In genomic region chr19:32507526-32507925, GRCm38 (mm10) we compare ENCODE assay signal across 18 mouse cellular contexts. TPM values are rescaled to one million over a fixed set of nuclear protein-coding genes. Genes with fewer than 3 reads are reported as not detected.
A peak's percentile ranks its signal among the peaks of the same experiment; 100 is the strongest.
DNase-seq lines count a peak whose midpoint lies in the region; ATAC-seq and TF ChIP-seq lines count a peak whose summit lies in the region.
"Had no signal": no experiment of that assay in that cellular context is flagged by ENCODE, and none has a peak within 500 bp of the region (broad histone marks: within the 10 kb centered on the region; RNA-seq: fewer than 3 reads in every experiment).

No protein-coding gene starts in this region.

- no peaks in the 10 kb centered on the region for H3K27me3 ChIP-seq in liver, postnatal 0 days (ENCODE audit: insufficient read depth, low read length)
- H3K27me3 ChIP-seq in cerebellum, adult 2 months (ENCODE audit: control insufficient read depth, insufficient read depth, low read length), result no peaks in the 10 kb centered on the region
- H3K27me3 ChIP-seq: hindbrain, embryonic 15.5 days had no signal

- WGBS in liver, postnatal 0 days (ENCODE audit: insufficient replicate concordance), result 83% methylated on average over 9 of the region's 9 CpGs
- 82% methylated on average over 9 of the region's 9 CpGs for WGBS in cerebellum, adult 2 months

- no peak for TF ChIP-seq POLR2A in cerebellum, adult 2 months (IDR thresholded peaks at IDR 0.05; ENCODE audit: borderline replicate concordance, insufficient read depth, low read length)

- peaks cover 40% of the 10 kb centered on the region for H3K36me3 ChIP-seq in liver, postnatal 0 days (replicated peaks; ENCODE audit: insufficient read depth, low read length)
- H3K36me3 ChIP-seq in ES-E14 (ENCODE audit: control insufficient read depth, insufficient read depth, low read length, poor library complexity, severe bottlenecking), result peaks cover 10% of the 10 kb centered on the region

- TF ChIP-seq CTCF in liver, postnatal 0 days (IDR thresholded peaks at IDR 0.05; ENCODE audit: low read depth), result no peak
- TF ChIP-seq CTCF in cerebellum, adult 2 months (IDR thresholded peaks at IDR 0.05; ENCODE audit: borderline replicate concordance, insufficient read depth, low read depth, low read length), result no peak

- H3K9me3 ChIP-seq in liver, postnatal 0 days (ENCODE audit: low read length), result 0 out of 2 replicates have a peak, but pooled peaks cover 3% of the 10 kb centered on the region
- H3K9me3 ChIP-seq in ES-E14 (ENCODE audit: control insufficient read depth, insufficient read depth, low read depth, low read length), result no peaks in the 10 kb centered on the region
- H3K9me3 ChIP-seq: hindbrain, embryonic 15.5 days had no signal

- no peak overlapping the region for H3K4me2 ChIP-seq in liver, postnatal 0 days (ENCODE audit: low read depth, low read length)
- H3K4me2 ChIP-seq: hindbrain, embryonic 15.5 days had no signal

- no peak overlapping the region; the same call in 1 of the 2 replicates for H3K27ac ChIP-seq in liver, postnatal 0 days (ENCODE audit: low read depth)
- H3K27ac ChIP-seq in ES-E14 (ENCODE audit: insufficient read depth, low read depth, low read length, poor library complexity, severe bottlenecking), result no peak overlapping the region
- no peak overlapping the region for H3K27ac ChIP-seq in cerebellum, adult 2 months (ENCODE audit: insufficient read depth, low read length)
- H3K27ac ChIP-seq: embryonic facial prominence, embryonic 10.5 days; hindbrain, embryonic 15.5 days; kidney, postnatal 0 days had no signal

- DNase-seq in liver, result peak; percentile 15
- DNase-seq in liver, postnatal 0 days, result no peak
- no peak for DNase-seq in ES-E14 (ENCODE audit: low read depth, low spot score)
- peak; percentile 56 for DNase-seq in adrenal gland, postnatal 10 days
- DNase-seq in lung, postnatal 25 days (ENCODE audit: low spot score), result peak; percentile 19
- no peak for DNase-seq in cerebellum, adult 2 months
- DNase-seq in testis, postnatal 14 days (ENCODE audit: low spot score), result no peak
- DNase-seq in heart, postnatal 4 days, result no peak
- DNase-seq: cerebellum, adult 11-12 months; gastrocnemius, postnatal 10 days; heart, adult 18-20 months; heart, postnatal 36 days; right cerebral cortex, postnatal 4 days; thymus, postnatal 36 days had no signal

- no peak overlapping the region for H3K4me3 ChIP-seq in liver, postnatal 0 days (ENCODE audit: low read depth, low read length)
- H3K4me3 ChIP-seq in ES-E14 (ENCODE audit: insufficient read depth in 1 of 2, low read depth in 1 of 2, low read length in 2 of 2, poor library complexity in 1 of 2, severe bottlenecking in 1 of 2), result no peak overlapping the region
- H3K4me3 ChIP-seq in cerebellum, adult 2 months (replicated peaks; ENCODE audit: insufficient read depth, low read depth, low read length), result no peak overlapping the region
- H3K4me3 ChIP-seq: embryonic facial prominence, embryonic 10.5 days; hindbrain, embryonic 15.5 days had no signal

- no peak for ATAC-seq in liver, postnatal 0 days
- ATAC-seq: intestine, embryonic 16.5 days had no signal

- no peak for TF ChIP-seq EP300 in liver, postnatal 0 days (IDR thresholded peaks at IDR 0.05; ENCODE audit: low read depth)

- no peak overlapping the region for H3K9ac ChIP-seq in liver, postnatal 0 days (replicated peaks)
- no peak overlapping the region for H3K9ac ChIP-seq in ES-E14 (ENCODE audit: insufficient read depth, low read depth, low read length, poor library complexity, severe bottlenecking)
- H3K9ac ChIP-seq: hindbrain, embryonic 15.5 days had no signal

- in situ Hi-C loops in ES-E14 (cut with MboI; ENCODE audit: low sequenced_read_pairs in 2 of 2, unreplicated experiment in 2 of 2), result loop anchor here (10.0 to 25.0 kb wide), 2 partner anchors 177 to 180 kb away; no protein-coding TSS in a partner anchor

- peaks cover 40% of the 10 kb centered on the region for H3K4me1 ChIP-seq in liver, postnatal 0 days (ENCODE audit: insufficient read depth)
- H3K4me1 ChIP-seq in ES-E14 (ENCODE audit: control insufficient read depth in 2 of 2, insufficient read depth in 2 of 2, low read length in 2 of 2, poor library complexity in 1 of 2), result peaks cover 0 to 7% of the 10 kb centered on the region in 2 experiments; a peak in 1 of 4 replicates
- no peaks in the 10 kb centered on the region for H3K4me1 ChIP-seq in cerebellum, adult 2 months (ENCODE audit: control insufficient read depth, insufficient read depth, low read length)
- H3K4me1 ChIP-seq: embryonic facial prominence, embryonic 10.5 days; hindbrain, embryonic 15.5 days had no signal

TF ChIP-seq in ES-E14, 5 proteins besides CTCF, POLR2A, EP300 and RAD21:
- no peak for TF ChIP-seq CHD2 (IDR thresholded peaks at IDR 0.05; ENCODE audit: low read depth, low read length)
- TF ChIP-seq ZNF384 (IDR thresholded peaks at IDR 0.05; ENCODE audit: low read depth, low read length), result no peak
- TF ChIP-seq MAFK (IDR thresholded peaks at IDR 0.05; ENCODE audit: insufficient read depth, low read depth, low read length), result peak; percentile 99

RNA-seq across cellular contexts. Expression of gene Minpp1, which starts 22.0 kb away (rescaled TPM):
- polyA plus RNA-seq in liver, postnatal 0 days (2015; fragmentation: Nextera tagmentation; extraction: Ambion mirVana), result 63.7 and 71.9 TPM in 2 replicates
- 60.8 and 78.4 TPM in 2 replicates for total RNA-seq in ES-E14 (2012; rRNA removed)
- 10 to 100 TPM; 30.8 to 36.7 TPM for total RNA-seq in adrenal gland, postnatal 10 days (2021)
- polyA plus RNA-seq in cerebellum, adult 2 months (2012; rRNA removed), result 38.8 and 41.3 TPM in 2 replicates
- 10 to 100 TPM; 28.6 to 29.8 TPM for total RNA-seq in heart, postnatal 4 days (2021)

RNA-seq across cellular contexts. Expression of gene Rpl9-ps6, which starts 41.1 kb away (rescaled TPM):
- polyA plus RNA-seq in liver, postnatal 0 days (2015; fragmentation: Nextera tagmentation; extraction: Ambion mirVana), result 73.3 and 76.3 TPM in 2 replicates
- 97.4 and 160 TPM in 2 replicates for total RNA-seq in ES-E14 (2012; rRNA removed)
- 100 to 1,000 TPM in 1 of 2 experiments, 10 to 100 TPM in 1; 64.8 to 136 TPM for total RNA-seq in adrenal gland, postnatal 10 days (2021)
- polyA plus RNA-seq in cerebellum, adult 2 months (2012; rRNA removed), result 22.4 and 27.8 TPM in 2 replicates
- total RNA-seq in heart, postnatal 4 days (2021), result 10 to 100 TPM; 61.0 to 71.0 TPM

Comparison
In these comparisons a context has a peak if more than half of its experiments do, and no peak if none do; other contexts are left out.
1. DNase-seq: peak in liver (single experiment), adrenal gland, postnatal 10 days (single experiment) and lung, postnatal 25 days (single experiment); none in liver, postnatal 0 days (single experiment), ES-E14 (single experiment), cerebellum, adult 2 months (0 of 2), testis, postnatal 14 days (single experiment) and heart, postnatal 4 days (single experiment).